16 mouse cellular contexts compared by ENCODE assay signal in genomic region chr5:52904671-52905070, GRCm38 (mm10).
A peak's percentile ranks its signal among the peaks of the same experiment; 100 is the strongest.
DNase-seq lines count a peak whose midpoint lies in the region; ATAC-seq lines count a peak whose summit lies in the region.
"Had no signal": no experiment of that assay in that cellular context is flagged by ENCODE, and none has a peak within 500 bp of the region (broad histone marks: within the 10 kb centered on the region; RNA-seq: fewer than 3 reads in every experiment).

No protein-coding gene starts in this region.

- no peaks in the 10 kb centered on the region for H3K9me3 ChIP-seq in forebrain, embryonic 10.5 days
- no peaks in the 10 kb centered on the region for H3K9me3 ChIP-seq in forebrain, embryonic 15.5 days
- H3K9me3 ChIP-seq in kidney, embryonic 16.5 days (ENCODE audit: low read length), result no peaks in the 10 kb centered on the region
- no peaks in the 10 kb centered on the region for H3K9me3 ChIP-seq in embryonic facial prominence, embryonic 12.5 days
- H3K9me3 ChIP-seq: liver, embryonic 13.5 days had no signal

- DNase-seq in forebrain, embryonic 10.5 days (ENCODE audit: extremely low spot score, low spot score), result no peak
- no peak for DNase-seq in kidney, postnatal 4 days
- DNase-seq in 3T3-L1 (ENCODE audit: low read depth, low spot score), result peak; percentile 37
- DNase-seq in right cerebral cortex, postnatal 10 days (ENCODE audit: low spot score in 2 of 2), result no peak
- DNase-seq: adrenal gland, adult 8-10 months; cerebellum, postnatal 10 days; heart, postnatal 10 days; kidney, adult 11 months; liver, embryonic 13.5 days; right cerebral cortex, adult 18-20 months had no signal

- ATAC-seq in forebrain, embryonic 15.5 days (replicated peaks), result no peak; the same call in 1 of the 2 replicates
- peak; percentile 6; the same call in 1 of the 2 replicates for ATAC-seq in kidney, embryonic 16.5 days (ENCODE audit: low FRiP score, low TSS enrichment)
- no peak for ATAC-seq in embryonic facial prominence, embryonic 12.5 days (ENCODE audit: insufficient number of reproducible peaks, insufficient read depth, low FRiP score, low TSS enrichment)
- no peak for ATAC-seq in erythroid progenitor cell, adult 5-6 weeks (replicated peaks; ENCODE audit: low FRiP score, poor library complexity, severe bottlenecking)

- H3K27ac ChIP-seq in forebrain, embryonic 10.5 days, result peak overlapping the region; percentile 56; the same call in 1 of the 2 replicates
- H3K27ac ChIP-seq in forebrain, embryonic 15.5 days (replicated peaks), result no peak overlapping the region
- peak overlapping the region; percentile 3; the same call in 1 of the 2 replicates for H3K27ac ChIP-seq in kidney, embryonic 16.5 days (ENCODE audit: low read length)
- H3K27ac ChIP-seq in embryonic facial prominence, embryonic 12.5 days, result peak overlapping the region; percentile 9; the same call in 1 of the 2 replicates
- H3K27ac ChIP-seq: liver, embryonic 13.5 days; macrophage; stomach, postnatal 0 days had no signal

- H3K36me3 ChIP-seq in forebrain, embryonic 10.5 days (replicated peaks), result no peaks in the 10 kb centered on the region
- no peaks in the 10 kb centered on the region for H3K36me3 ChIP-seq in forebrain, embryonic 15.5 days
- no peaks in the 10 kb centered on the region for H3K36me3 ChIP-seq in kidney, embryonic 16.5 days (ENCODE audit: insufficient read depth, low read length)
- no peaks in the 10 kb centered on the region for H3K36me3 ChIP-seq in embryonic facial prominence, embryonic 12.5 days
- H3K36me3 ChIP-seq: liver, embryonic 13.5 days had no signal

- WGBS in forebrain, embryonic 10.5 days, result 40% methylated on average over 6 of the region's 6 CpGs
- 19% methylated on average over 6 of the region's 6 CpGs for WGBS in forebrain, embryonic 15.5 days
- WGBS in kidney, embryonic 16.5 days, result 13% methylated on average over 6 of the region's 6 CpGs
- WGBS in embryonic facial prominence, embryonic 12.5 days, result 12% methylated on average over 6 of the region's 6 CpGs

- H3K27me3 ChIP-seq in forebrain, embryonic 10.5 days (ENCODE audit: poor library complexity, severe bottlenecking), result no peaks in the 10 kb centered on the region
- no peaks in the 10 kb centered on the region for H3K27me3 ChIP-seq in forebrain, embryonic 15.5 days
- H3K27me3 ChIP-seq in kidney, embryonic 16.5 days (ENCODE audit: insufficient read depth, low read length), result no peaks in the 10 kb centered on the region
- no peaks in the 10 kb centered on the region for H3K27me3 ChIP-seq in embryonic facial prominence, embryonic 12.5 days
- H3K27me3 ChIP-seq: liver, embryonic 13.5 days had no signal

- no peak overlapping the region for H3K4me3 ChIP-seq in forebrain, embryonic 10.5 days
- H3K4me3 ChIP-seq in forebrain, embryonic 15.5 days, result no peak overlapping the region
- no peak overlapping the region for H3K4me3 ChIP-seq in kidney, embryonic 16.5 days (ENCODE audit: low read length)
- no peak overlapping the region for H3K4me3 ChIP-seq in embryonic facial prominence, embryonic 12.5 days
- H3K4me3 ChIP-seq: liver, embryonic 13.5 days had no signal

- no peak overlapping the region for H3K9ac ChIP-seq in forebrain, embryonic 15.5 days (replicated peaks)
- H3K9ac ChIP-seq in kidney, embryonic 16.5 days (replicated peaks; ENCODE audit: low read length), result no peak overlapping the region
- no peak overlapping the region for H3K9ac ChIP-seq in embryonic facial prominence, embryonic 12.5 days
- H3K9ac ChIP-seq: liver, embryonic 13.5 days had no signal

- H3K4me2 ChIP-seq in forebrain, embryonic 15.5 days (replicated peaks), result no peak overlapping the region
- no peak overlapping the region for H3K4me2 ChIP-seq in kidney, embryonic 16.5 days (replicated peaks; ENCODE audit: low read depth, low read length)
- no peak overlapping the region for H3K4me2 ChIP-seq in embryonic facial prominence, embryonic 12.5 days (replicated peaks)
- H3K4me2 ChIP-seq: liver, embryonic 13.5 days had no signal

- peaks cover 12% of the 10 kb centered on the region for H3K4me1 ChIP-seq in forebrain, embryonic 10.5 days
- no peaks in the 10 kb centered on the region for H3K4me1 ChIP-seq in forebrain, embryonic 15.5 days
- peaks cover 11% of the 10 kb centered on the region for H3K4me1 ChIP-seq in kidney, embryonic 16.5 days (ENCODE audit: insufficient read depth, low read length)
- no peaks in the 10 kb centered on the region for H3K4me1 ChIP-seq in embryonic facial prominence, embryonic 12.5 days
- H3K4me1 ChIP-seq: liver, embryonic 13.5 days had no signal
